Mouse (Mus musculus) kidney, postnatal 10 days (tissue): ENCODE data around the gene Ctla4.

Experiments
- DNase-seq: peaks from one replicate; pipeline ENCODE4 v3.0.0; 2021; ENCODE audit warnings: mixed read lengths

The Ctla4 gene

DNA sequence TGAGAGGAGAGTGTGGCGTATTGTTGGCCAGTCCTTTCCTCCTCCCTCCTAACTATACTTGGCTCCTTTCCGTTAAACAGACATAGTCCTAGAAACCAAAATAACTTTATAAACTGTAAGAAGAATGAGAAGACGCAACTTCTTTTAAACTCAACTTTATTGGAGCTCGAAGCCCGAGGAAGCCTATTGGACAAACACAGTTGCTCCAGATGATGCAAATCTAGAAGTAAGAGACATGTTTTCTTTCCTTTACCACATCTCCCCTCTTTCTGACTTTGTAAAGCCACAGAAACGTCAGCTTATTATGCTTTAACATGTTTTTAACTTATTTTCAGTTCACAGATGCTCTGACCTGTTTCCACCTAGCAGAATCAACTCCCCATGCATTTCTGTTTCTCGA is at the start of gene Ctla4:
TSS of gene Ctla4 (plus strand) at position 20 of the 400 bp plus-strand sequence.
- no peak for DNase-seq

DNA sequence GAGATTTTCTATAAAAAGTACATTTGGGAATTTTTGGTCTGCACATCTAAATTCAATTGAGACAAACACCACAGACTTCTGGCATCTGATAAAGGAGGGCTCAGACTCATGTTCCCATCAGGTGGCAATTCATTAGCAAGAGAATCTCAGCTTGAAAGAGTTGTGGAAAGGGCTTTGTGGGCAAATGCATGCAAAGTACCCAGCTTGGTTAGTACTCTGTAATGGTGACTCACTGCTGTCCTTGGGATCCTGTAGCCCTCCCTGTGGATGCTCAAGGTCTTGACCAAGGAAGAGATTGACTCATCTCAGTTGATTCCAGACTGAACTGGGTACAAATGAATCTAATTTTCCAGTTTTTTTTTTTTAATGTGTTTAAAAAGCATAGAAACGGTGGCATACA is 47.6 kb upstream of the Ctla4 start:
- DNase-seq: no peak

DNA sequence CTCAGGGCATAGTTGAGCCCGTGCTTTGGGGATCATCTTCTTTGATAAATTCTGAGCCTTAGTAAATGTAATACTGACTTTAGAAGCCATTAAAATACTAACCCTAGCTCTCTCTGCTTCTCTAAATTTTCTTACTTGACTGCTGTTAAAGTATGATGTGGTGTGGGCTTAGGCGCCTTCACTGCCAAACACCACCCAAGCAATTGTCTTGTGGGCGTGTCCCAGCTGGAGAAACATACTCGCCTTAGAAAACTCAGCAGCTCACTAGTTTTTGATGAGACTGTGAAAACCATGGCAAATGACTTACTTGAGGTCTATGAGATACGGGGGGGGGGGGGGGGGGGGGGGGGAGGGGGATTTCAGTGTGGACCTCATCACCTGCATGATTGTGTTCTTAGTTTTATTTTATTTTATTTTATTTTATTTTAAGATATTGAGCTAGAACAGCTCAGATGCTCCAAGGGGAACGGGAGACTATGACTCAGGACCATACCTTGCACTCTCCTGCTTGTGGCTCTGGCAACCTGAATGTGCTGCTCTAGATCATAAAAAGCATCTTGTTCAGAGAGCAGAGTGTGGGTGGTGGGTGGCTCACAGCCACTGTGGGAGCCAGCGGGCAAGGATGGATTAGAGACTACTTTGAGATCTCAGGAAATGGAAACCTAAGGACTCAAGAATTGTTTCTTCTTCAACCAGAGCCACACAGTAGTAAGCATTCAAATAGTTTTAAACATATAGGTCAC is 41.3 kb upstream of the Ctla4 start:
- no peak for DNase-seq

DNA sequence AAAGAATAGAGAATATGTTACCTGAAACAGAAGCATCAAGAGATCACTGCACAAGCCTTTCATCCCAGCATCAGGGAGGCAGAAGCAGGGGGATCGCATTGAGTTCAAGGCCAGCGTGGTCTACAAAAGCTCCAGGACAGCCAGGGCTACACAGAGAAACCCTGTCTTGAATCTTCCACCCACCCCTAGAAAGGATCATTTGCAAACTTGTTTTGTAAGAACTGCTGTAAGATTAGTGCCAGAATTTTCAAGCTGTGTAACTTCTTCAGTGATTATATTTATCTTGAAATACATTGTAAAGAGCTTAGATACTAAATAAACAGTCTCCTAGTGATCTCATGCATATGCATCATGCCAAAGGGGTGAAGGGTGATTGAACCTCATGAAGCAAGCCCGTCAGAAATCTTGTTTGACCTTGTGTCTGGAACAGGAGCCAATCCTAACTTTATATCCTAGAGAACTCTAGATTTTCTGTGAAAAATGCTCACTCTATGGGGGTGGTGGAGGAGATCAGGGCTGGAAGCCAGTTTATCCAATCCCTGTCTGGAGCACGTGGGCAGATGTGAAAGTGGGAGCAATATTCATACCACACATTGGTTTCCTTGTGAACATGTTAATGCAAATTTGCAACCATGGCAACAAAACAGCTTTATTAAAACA is 40.1 kb upstream of the Ctla4 start:
- no peak for DNase-seq

DNA sequence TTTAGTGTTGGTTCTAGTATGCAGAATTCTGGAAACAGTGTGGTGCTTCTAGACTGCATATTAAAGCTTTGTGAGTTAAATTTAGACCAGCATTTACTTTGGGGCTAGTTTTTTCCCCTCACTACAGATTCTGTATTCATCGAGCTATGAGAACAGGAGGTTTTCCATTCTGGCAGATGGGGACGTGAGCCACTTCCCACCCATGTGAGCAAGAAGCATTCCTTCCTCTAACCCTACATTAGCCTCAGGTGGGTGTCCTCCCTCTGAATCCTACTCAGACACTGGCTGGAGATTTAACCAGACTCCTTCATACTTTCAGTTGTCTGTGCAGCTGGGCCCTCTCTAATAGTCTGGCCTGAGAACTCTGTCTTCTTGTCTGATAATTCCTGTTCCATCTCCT is 37.7 kb upstream of the Ctla4 start:
- DNase-seq: no peak

DNA sequence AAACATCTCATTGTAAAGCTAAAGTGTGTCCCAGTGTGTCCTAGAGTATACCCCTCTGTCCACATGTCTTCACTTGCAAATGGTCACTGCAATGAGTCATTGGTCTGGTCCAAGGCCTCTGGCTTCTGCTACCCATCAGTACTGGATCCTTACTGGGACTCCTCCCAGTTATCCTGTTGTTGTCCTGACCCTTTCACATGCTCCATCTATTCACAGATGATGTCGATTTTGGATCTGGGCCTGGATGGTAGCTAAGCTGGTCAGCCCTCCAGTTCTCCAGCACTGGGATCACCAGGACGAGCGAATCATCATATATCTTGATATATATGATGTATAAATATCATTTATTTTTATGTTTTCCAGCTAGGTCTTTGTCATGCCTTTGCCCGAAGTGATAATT is 37.0 kb upstream of the Ctla4 start:
- no peak for DNase-seq

DNA sequence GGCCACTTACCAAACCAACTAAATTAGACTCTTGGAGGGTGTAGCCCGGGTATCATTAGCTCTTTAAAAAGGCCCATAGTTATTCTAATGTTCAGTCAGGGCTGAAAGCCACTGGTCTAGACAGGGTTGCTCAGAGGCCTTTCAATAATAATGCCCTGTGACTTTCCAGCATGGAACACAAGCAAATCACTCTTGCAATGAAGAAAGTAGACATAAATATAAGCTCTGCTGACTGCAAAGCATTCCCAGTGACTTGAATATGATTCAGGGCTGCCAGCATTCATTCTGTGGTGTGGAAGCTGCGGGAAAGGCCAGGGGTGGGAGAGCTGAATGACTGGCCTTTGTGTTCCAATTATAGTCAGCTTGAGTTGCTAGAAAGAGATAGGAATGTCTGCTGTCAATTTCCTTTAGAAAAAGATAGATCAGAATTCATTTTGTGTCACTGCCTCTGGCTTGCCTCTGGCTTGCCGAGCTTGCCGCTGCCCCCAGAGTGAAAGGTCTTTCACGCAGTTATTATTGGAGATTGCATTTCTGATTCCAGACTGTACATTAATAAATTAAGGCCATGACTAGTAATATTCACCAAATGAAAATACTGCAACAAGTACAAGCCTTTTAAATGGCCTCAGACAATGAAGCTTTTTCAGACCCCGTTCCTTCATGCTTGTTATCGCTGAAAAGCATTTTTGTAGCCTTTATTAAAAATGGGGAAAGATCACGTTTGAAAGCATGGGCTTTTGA is 35.6 kb upstream of the Ctla4 start:
- no peak for DNase-seq

DNA sequence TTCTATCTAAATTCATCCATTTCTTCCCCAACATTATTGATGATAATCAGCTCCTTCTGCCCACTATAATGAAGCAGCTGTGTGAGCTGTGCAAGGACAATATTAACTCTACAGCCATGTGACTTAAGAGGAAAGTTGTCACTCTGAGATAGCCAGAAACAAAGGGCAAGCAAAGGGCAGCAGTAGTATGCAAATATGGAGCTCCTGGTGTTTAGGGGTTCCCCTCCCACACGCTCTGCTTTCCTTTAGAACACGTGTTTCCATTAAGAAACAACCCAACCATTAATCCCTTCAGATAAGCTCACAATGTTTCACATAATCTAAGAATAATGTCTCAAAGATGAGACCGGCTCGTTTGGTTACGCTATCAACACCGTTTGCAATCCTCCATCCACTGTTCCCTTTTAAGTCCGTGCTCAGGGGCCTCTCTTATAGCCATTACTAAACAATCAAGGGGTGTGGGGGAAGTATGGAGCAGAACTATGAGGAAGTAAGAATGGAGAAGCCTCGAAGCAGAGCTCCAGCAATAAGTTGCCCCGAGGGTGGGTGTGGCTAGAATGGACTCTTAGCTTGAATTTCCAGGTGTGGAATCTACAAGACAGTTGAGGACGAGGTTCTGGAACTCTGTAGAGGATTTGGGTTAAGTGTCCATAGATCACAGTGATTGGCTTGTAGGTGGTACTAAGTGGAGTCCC is 34.6 kb upstream of the Ctla4 start:
- no peak for DNase-seq

DNA sequence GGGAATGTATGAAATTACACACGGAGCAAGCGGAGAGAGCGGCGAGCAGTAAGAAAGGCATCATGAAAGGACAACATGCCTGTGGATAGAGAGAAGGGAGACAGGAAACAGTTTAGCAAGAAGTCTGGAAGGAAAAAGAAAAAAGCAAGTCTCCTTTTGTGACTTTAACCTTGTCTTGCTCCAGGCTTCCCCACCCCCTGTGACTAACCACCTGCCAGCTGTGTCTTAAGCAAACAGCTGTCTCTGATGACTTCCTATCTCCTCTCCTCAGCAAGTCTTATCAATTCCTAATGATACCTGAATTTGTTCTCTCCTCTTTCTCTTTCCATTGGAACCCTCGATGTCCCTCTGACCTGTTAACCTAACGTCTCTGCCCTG is 34.0 kb upstream of the Ctla4 start:
- no peak for DNase-seq

DNA sequence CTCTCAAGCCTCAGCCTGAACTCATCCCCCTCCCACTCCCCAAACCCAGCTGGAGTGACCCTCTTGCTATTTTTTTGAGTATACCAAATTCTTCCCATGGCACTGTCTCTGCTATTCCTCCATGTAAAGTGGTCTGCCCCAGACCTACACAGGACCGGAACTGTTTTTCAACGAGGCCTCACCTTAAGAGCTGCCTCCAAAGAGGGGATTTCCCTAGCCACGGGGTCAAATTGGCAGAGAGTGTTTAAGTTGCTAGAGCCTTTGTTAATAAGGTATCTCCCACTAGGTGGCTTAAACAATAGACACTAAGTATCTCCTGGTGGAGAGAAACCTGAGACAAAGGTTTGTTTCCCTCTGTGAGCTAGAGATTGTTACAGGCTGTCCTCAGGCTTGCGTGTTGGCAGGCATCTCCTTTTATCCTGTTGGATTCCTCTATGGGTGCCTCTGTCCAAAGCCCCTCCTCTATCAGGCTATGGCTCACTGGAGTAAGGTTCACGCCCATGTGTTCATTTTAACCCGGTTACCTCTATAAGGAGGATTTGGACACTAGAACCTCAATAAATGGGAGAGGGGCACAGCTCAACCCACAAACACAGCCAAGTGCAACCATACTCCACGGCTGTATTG is 33.4 kb upstream of the Ctla4 start:
- DNase-seq: no peak

DNA sequence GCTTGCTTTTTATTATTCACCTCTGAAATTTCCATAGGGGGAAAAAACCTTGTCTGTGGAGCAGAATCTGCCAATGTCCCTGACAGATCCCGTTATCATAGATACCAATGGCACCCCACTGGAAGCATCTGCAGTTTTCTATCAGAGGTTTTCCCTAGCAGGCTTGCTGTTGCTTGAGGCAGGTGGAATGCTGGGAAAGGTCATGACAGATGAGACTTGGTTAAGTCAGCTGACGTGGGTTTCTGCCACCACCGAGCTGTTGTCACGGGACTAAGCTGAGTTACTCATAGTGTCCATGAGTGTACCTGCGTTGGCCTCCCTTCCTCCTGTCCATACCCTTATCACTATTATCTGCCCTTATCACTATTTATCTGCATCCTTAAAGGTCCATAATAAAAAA is 32.8 kb upstream of the Ctla4 start:
- no peak for DNase-seq

DNA sequence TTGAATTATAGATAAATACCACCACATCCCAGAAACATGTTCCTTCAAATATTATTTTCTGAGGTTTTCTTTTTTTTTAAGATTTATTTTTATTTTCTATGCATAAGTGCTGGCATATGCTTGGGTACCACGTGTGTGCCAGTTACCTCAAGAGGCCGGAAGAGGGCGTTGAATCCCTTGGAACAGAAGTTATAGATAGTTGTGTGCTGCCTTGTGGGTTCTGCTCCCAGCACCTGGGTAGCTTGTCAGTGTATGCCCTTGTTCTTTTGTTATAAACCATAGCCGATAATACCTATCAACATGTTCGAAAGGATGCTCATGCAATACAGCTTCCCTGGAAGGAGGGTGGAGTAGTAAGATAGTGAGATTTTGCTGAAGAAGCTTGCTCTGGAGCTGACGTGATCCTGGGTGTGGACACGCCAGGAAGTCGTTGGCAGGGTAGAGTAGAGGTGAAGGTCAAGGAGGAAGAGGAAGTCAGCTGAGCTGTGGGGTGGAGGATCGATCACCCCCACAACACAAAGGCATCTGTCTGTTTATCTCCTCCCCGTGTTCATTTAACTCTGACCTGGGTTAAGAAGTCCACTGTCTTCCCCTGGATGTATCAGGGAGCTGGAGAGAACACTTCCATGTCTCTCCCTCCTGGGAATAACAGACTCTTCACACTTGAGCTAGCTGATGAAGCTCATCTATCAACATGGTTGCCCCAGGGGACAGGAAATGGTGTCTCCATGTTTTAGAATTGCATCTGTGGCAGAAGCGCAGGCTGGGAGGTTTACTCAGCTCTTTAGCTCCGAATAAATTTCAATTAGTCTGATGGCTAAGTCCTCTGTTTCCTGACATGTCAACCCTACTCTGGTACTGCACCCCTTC is 29.2 kb upstream of the Ctla4 start:
- DNase-seq: no peak

DNA sequence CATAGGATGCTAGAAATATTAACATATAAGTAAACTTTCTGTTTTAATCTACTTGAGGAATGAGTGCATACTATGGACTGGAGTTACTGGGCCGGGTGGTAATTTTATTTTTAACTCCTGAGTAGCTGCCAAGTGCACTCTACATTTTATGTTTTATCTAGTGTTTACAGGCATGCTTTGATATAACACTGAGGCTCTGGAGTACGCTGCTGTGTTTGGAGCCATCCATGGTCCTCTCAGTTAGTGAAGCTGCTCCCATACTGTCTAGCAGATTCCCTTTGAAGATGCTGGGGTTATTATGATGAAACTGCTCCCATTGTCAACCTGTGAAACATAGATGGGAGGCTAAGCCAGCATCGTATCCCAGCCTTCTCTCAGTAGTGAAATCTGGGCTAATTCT is 27.6 kb upstream of the Ctla4 start:
- DNase-seq: no peak

DNA sequence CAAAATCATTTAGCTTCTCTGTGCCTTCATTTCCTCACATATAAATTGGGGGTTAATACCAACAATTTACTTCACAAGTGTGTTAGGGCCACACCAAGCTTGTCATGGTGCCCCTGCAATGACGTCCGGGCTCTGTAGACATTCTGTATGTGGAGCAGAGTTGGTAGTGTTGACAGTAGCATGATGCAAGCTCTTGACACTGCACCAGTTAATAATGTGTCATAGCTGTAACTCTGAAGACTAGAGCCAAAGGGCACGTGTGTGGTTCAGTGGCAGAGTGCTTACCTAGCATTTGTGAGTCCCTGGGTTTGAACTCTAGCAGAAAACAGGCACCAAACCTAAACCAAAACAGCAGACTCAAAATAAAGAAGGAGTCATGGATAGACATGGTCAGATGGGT is 27.0 kb upstream of the Ctla4 start:
- no peak for DNase-seq

DNA sequence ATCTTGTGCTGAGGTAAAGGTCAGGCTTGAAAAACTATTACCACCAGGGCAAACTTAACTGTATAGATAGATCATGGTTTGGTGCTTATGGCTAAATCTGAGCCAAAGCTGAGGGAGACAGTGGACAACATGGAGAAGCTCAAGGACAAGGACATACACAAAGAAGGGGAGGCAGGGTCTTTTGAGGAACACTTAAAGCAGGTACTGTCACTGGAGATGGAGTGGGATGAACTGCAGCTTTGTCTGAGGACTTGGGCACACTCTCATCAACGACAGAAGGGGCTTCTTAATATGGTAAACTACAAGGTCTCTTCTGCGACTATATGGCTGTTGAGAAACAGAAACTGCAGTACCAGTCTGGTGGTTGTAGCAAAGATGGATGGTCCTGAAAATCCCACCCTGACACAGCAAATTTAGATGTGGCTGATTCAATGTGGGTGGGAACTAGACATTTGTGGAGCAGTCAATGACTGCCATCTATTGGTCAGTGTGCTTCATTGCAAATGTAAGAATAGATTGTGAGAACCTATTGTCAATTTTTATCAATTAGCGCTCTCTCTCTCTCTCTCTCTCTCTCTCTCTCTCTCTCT is 26.3 kb upstream of the Ctla4 start:
- peak; percentile 35 for DNase-seq

DNA sequence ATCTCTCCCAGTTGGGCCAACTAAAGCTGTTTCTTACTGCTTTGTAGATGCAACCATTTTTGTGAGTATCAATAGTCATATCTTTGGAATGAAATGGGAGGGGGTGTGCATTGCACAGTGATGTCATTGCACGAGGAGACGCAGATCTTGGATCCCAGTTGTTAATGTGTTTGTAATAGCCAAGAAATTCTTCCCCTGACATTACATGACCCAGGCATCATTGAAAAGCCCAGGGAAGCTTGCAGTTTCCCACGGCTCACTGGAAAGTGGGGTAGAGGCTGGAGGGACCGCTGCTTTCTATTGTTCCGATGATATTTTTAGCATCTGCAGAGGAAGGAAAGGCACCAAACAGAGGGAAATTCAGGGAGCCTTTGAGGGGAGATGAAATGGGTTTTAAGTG is 25.8 kb upstream of the Ctla4 start:
- peak; percentile 20 for DNase-seq

DNA sequence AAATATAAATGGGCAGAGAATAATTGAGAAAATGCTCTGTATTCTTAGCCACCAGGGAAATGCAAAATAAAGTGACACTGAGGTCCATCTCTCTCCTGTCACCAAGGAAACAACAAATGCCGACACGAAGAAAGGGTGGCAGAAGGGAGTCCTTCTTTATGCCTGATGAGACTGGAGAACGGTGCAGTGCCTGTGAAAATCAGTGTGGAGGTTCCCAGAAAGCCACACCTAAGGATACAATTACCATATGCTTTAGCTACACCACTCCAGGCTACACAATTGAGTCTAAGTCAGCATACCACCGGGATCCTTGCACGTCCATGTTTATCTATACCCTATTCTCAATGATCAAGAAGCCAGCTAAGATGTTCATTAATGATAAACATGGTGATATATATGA is 25.4 kb upstream of the Ctla4 start:
- DNase-seq: no peak

DNA sequence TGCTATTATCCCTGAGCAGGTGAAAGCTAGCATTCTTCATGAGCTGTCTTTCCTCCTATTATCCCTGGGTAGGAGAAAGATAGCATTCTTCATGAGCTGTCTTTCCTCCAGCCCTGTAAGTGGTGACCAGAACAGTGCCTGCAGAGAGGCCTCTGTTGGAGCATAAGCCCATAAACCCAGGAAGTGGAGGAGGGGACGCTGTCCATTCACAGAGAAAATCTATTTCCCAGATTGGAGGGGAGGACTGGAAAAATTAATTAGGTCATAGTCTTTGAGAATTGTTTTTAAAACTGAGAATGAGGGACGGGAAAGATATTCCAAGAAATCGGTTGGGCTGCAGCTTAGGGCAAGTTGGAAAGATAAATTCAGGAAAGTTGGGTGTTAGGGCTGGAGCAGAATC is 24.3 kb upstream of the Ctla4 start:
- DNase-seq: no peak

DNA sequence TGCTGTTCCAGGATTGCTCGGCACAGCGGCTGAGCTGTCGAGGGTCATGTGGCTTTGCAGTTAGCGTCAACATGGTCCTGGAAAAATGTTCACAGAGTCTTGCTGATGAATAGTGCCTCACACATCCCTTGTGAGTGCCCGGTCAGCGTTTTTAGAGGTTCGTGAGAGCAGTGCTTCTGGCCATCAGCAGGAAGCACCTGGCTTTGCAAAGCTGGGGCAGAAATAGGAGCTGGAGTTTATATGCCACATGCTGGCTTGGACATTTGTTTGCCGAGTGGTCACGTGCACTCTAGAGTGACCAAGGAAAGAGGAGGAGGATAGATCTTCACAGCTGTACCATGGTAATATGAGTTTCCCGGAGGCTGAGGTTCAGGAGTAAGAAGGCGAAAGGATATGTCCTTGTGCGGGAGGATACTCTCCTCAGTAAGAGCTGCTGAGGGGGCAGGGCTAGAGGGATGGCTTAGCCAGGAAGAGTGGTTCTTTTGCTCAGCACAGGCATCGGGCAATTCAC is 23.8 kb upstream of the Ctla4 start:
- peak; percentile 47 for DNase-seq

DNA sequence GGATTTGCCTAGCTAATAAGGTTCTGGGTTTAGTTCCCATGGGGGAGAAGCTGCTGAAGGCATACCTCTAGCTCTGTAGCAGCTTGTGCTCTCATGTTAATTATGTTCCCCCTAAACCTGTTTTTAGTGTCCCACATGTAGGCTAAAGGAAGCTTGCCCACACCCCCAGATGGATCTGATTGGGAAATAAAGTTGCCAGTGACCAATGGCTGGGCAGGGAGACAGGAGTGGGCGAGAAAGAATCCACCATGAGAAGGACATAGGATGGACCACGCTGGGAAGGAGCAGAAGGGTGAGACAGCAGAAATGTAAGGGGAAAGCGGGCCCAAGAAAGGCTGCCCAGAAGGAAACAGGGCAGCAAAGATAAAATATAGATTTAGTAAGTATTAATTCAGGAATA is 23.1 kb upstream of the Ctla4 start:
- DNase-seq: no peak

DNA sequence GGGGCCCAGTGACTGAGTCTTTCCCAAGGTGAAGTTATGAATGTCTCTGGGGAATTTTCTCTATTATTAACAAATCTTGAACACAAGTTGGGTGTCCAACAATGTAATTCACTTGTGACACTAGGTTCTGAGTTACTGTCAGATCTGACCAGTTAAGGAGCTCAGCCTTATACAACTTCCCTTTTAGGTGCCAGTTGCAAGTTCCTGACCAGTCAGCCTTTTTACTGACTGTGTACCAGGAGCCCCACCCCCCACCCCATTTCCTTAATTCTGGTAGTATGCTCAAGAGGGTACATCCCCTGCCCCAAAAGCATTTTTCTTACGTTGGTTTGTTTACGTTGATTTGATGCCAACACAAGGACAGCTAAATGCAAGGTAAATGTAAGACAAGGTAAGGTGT is 21.6 kb upstream of the Ctla4 start:
- DNase-seq: no peak
